Mouse (Mus musculus): ENCODE data around the gene Itgax. TPM values are rescaled to one million over a fixed set of nuclear protein-coding genes. Genes with fewer than 3 reads are reported as not detected.
"Not testable (repeated sequence)": the region's sequence is repeated elsewhere in the genome, so short reads cannot be mapped to it uniquely, and the experiment has no call there.

The Itgax gene
- polyA plus RNA-seq, 1 experiment from 2014 or later: 0.04 TPM

DNA sequence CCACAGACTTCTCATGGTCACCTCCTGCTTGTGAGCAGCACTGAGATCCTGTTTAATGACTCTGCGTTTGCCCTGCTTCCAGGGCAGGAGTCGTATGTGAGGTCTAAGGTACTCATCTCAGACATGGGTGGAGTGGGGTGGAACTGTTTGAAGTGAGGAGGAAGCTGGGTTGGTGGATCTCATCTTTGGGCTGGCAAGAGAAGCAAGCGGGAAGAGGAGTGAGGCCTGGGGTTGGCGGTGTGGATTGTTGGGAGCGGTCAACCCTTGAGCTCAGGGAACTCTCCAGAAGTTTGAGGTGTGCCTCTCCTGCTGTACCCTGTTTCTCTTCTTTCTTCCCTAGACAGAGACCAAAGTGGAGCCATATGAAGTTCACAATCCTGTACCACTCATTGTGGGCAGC is 13.0 kb upstream of the Itgax start:
- no peak overlapping the region for H3K4me3 ChIP-seq
- no peaks in the 10 kb centered on the region for H3K27me3 ChIP-seq
- no peaks in the 10 kb centered on the region for H3K36me3 ChIP-seq (ENCODE audit: poor library complexity, severe bottlenecking)
- ATAC-seq: no peak
- WGBS: 91% methylated on average over 5 of the region's 5 CpGs
- H3K4me2 ChIP-seq: no peak overlapping the region
- H3K27ac ChIP-seq: no peak overlapping the region
- no peaks in the 10 kb centered on the region for H3K9me3 ChIP-seq (replicated peaks)
- H3K9ac ChIP-seq: no peak overlapping the region
- no peaks in the 10 kb centered on the region for H3K4me1 ChIP-seq

DNA sequence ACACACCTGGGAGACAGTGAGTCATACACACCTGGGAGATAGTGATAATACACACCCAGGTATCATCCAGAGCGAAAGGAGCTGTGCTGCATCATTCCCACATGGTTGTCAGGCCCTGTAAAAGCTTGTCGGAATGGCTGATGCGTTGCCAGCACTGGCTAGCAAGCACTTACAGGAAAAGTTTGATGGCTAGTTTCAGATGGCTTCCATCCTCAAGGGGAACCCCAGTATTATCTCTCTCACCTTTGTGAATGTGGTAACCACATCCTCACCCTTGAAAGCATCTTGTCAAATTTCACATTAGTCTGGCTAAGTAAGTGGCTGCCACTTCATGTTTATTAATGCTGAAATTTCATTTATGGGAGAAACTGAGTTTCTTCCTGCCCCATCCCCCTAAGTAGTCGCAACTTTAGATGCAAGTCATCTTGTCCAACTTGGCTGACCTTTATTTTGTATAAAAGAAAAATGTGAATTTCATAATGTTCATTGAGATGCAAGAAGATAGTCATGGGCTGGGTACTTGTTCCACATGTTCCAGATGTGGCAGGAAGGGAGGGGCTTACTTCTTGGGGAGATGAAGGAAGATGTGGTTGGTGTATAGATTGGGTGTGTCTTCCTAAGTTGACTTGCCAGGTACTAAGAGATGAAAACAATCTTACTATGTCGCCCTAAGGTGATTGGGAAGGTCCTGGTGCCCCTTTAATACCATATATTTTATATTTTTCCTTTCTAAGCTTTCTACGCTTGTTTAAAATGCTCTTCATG is 9.4 kb upstream of the Itgax start:
- Histone ChIP-seq H3K4me3 (no peak overlapping the region), H3K36me3 (ENCODE audit: poor library complexity, severe bottlenecking) (no peaks in the 10 kb centered on the region), H3K27ac (no peak overlapping the region), H3K9ac (no peak overlapping the region), H3K4me2 (no peak overlapping the region), H3K4me1 (no peaks in the 10 kb centered on the region), H3K27me3 (no peaks in the 10 kb centered on the region), H3K9me3 (replicated peaks) (no peaks in the 10 kb centered on the region)
- 83% methylated on average over 6 of the region's 6 CpGs for WGBS
- no peak for ATAC-seq

DNA sequence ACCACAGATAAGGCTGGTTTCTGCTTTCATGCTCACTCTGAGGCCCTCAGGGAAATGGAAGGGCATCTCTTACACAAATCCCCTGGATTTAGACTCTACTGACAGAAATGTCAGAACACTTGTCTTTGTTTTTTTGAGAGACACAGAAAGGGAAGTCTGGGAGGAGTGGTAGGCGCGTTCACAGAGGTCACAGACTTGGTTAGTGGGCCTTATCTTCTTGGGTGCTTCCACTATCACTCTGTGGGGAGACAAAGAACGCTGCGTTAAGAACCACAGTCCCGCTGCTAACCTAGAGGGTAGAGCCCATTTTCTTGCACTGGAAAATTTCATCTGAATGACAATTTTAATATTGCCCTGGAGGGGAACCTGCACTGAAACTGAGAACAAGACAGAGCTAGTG is 2.8 kb downstream of the Itgax start:
- H3K4me2 ChIP-seq: no peak overlapping the region
- H3K4me1 ChIP-seq: no peaks in the 10 kb centered on the region
- H3K36me3 ChIP-seq (ENCODE audit: poor library complexity, severe bottlenecking): no peaks in the 10 kb centered on the region
- ATAC-seq: no peak
- H3K27me3 ChIP-seq: no peaks in the 10 kb centered on the region
- no peak overlapping the region for H3K9ac ChIP-seq
- H3K4me3 ChIP-seq: no peak overlapping the region
- H3K9me3 ChIP-seq (replicated peaks): no peaks in the 10 kb centered on the region
- H3K27ac ChIP-seq: no peak overlapping the region
- 91% methylated on average over 5 of the region's 5 CpGs for WGBS

DNA sequence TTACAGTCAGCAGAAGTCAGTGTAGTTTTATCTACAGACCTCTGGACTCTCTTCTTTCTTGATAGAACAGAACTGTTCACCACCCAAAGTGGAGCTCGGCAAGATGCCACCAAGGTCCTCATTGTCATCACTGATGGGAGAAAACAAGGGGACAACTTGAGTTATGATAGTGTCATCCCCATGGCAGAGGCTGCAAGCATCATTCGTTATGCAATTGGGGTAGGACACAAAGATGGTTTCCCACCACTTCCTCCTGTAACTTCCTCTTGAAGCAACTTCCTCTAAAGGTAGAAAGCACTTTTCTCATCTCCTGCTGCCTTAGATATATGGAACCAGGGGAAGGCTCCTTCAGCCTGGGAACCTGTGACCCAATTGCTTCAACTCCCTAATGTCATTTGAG is 4.2 kb downstream of the Itgax start:
- ATAC-seq: no peak

DNA sequence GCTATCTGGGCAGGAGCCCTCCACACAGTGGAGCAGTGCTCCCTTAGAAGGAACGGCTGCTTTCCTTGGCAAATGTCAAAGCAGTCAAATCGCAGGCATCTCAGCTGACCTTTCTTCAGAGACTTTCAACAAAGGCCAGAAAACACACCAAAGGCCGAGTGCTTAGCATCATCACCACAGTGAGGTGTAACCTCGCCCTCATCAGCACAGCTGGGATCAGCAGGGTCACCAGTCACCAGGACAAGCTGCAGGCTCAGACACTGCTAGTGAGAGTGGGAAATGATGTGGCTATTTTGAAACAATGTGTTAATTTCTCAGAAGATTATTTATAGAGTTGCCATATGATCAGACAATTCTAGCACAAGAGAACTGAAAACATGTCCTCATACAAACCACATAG is 7.6 kb downstream of the Itgax start:
- H3K27me3 ChIP-seq: no peaks in the 10 kb centered on the region
- H3K4me1 ChIP-seq: no peaks in the 10 kb centered on the region
- no peak overlapping the region for H3K4me2 ChIP-seq
- H3K36me3 ChIP-seq (ENCODE audit: poor library complexity, severe bottlenecking): no peaks in the 10 kb centered on the region
- ATAC-seq: no peak
- 60% methylated on average over 4 of the region's 4 CpGs for WGBS
- H3K9ac ChIP-seq: no peak overlapping the region
- no peak overlapping the region for H3K27ac ChIP-seq
- H3K4me3 ChIP-seq: no peak overlapping the region
- H3K9me3 ChIP-seq (replicated peaks): no peaks in the 10 kb centered on the region

More for the DNA sequence above, 4.2 kb downstream of the Itgax start:
- no peaks in the 10 kb centered on the region for H3K4me1 ChIP-seq
- H3K36me3 ChIP-seq (ENCODE audit: poor library complexity, severe bottlenecking): no peaks in the 10 kb centered on the region
- WGBS: 90% methylated on average over 2 of the region's 2 CpGs
- no peak overlapping the region for H3K4me3 ChIP-seq
- H3K27ac ChIP-seq: no peak overlapping the region
- no peaks in the 10 kb centered on the region for H3K27me3 ChIP-seq
- H3K9me3 ChIP-seq (replicated peaks): no peaks in the 10 kb centered on the region
- no peak overlapping the region for H3K9ac ChIP-seq
- H3K4me2 ChIP-seq: no peak overlapping the region

DNA sequence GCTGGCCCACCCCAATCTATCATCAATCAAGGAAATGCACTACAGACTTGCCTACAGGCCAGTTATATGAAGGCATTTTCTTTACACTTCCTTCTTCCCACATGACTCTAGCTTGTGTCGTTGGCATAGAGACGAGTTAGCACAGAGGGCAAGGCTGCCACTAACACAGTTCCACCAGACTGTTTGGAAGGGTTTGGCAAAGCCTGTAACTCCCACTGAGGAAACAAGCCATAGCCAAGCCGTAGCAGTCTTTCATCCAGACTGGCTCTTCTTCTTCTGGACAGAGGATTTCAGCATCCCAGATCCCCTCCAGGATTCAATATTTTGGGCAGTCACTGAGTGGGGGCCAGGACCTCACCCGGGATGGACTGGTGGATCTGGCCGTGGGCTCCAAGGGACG is 10.3 kb downstream of the Itgax start:
- WGBS: 96% methylated on average over 6 of the region's 6 CpGs
- H3K9me3 ChIP-seq (replicated peaks): no peaks in the 10 kb centered on the region
- ATAC-seq: no peak
- H3K9ac ChIP-seq: no peak overlapping the region
- H3K4me2 ChIP-seq: no peak overlapping the region
- no peaks in the 10 kb centered on the region for H3K27me3 ChIP-seq
- no peaks in the 10 kb centered on the region for H3K36me3 ChIP-seq (ENCODE audit: poor library complexity, severe bottlenecking)
- no peak overlapping the region for H3K4me3 ChIP-seq
- H3K4me1 ChIP-seq: no peaks in the 10 kb centered on the region
- no peak overlapping the region for H3K27ac ChIP-seq

DNA sequence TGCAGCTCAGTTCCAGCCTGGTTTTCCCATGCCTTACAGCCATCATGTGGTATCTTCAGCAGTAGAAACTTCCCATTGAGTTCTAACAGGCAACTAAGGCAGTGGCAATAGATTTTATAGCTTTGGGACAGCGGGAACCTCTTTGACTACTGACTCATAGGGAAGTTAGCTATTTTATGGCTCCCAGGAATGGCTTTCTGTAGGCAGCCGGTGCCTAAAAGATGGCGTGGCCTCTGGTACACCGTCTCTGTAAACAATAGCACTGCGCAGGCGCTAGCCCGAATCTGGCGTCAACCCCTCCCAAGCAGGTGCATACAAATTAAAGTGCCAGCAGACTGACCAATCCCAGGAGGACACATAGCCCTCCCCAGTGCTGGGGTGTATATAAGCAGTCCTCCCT is 21.6 kb downstream of the Itgax start:
- no peak overlapping the region for H3K4me2 ChIP-seq
- H3K4me3 ChIP-seq: no peak overlapping the region
- no peaks in the 10 kb centered on the region for H3K27me3 ChIP-seq
- no peaks in the 10 kb centered on the region for H3K4me1 ChIP-seq
- H3K9me3 ChIP-seq (replicated peaks): no peaks in the 10 kb centered on the region
- no peak overlapping the region for H3K27ac ChIP-seq
- H3K9ac ChIP-seq: no peak overlapping the region
- H3K36me3 ChIP-seq (ENCODE audit: poor library complexity, severe bottlenecking): no peaks in the 10 kb centered on the region
- 89% methylated on average over 8 of the region's 8 CpGs for WGBS
- no peak for ATAC-seq

DNA sequence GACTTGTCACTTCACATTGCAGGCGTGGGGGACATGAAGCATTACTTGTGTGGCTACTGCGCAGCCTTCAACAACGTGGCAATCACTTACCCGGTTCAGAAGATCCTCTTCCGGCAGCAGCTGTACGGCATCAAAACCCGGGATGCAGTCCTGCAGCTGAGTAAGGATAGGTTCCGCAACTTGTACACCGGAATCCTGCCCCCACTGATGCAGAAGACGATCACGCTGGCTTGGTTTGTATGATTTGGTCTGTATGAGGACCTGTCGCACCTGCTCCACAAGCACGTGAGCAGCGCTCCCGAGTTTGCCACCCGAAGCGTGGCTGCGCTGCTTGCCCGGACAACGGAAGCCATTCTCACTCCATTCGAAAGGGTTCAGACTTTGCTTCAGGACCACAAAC is 24.7 kb downstream of the Itgax start, which contains the start of gene Itgad:
Itgad (plus strand) TSS at position 301 of the 400 bp plus-strand sequence.
- 93% methylated on average over 21 of the region's 21 CpGs for WGBS
- Histone ChIP-seq H3K27ac (no peak within 1 kb of the TSS), H3K4me3 (no peak within 1 kb of the TSS), H3K27me3 (no peaks in the 10 kb centered on the region), H3K9me3 (replicated peaks) (no peaks in the 10 kb centered on the region), H3K36me3 (ENCODE audit: poor library complexity, severe bottlenecking) (no peaks in the 10 kb centered on the region), H3K9ac (no peak within 1 kb of the TSS), H3K4me2 (no peak within 1 kb of the TSS), H3K4me1 (no peaks in the 10 kb centered on the region)
- no peak for ATAC-seq

DNA sequence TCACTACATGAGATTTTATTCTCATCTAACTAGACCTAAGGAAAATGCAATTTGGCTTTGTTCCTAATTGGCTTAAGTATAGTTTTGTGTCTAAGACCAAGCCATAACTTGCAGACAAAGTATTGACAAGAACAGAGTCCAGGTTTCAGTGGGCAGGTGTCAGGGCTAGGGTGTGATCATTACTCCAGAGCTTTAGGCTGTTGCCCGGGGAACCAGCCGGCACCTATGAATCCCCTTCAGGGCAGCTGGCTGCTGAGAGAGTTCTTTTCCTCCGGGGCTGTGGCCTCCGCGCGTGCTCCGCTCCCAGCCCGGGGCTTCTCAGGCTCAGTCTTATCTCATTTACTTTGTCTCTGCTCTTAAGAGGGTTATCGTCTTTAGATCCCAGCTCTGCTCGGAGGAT is 25.6 kb downstream of the Itgax start:
- no peaks in the 10 kb centered on the region for H3K4me1 ChIP-seq
- 55% methylated on average over 10 of the region's 10 CpGs for WGBS
- H3K27ac ChIP-seq: no peak overlapping the region
- H3K4me2 ChIP-seq: no peak overlapping the region
- H3K27me3 ChIP-seq: no peaks in the 10 kb centered on the region
- H3K9ac ChIP-seq: no peak overlapping the region
- no peaks in the 10 kb centered on the region for H3K9me3 ChIP-seq (replicated peaks)
- ATAC-seq: no peak
- no peak overlapping the region for H3K4me3 ChIP-seq
- no peaks in the 10 kb centered on the region for H3K36me3 ChIP-seq (ENCODE audit: poor library complexity, severe bottlenecking)

DNA sequence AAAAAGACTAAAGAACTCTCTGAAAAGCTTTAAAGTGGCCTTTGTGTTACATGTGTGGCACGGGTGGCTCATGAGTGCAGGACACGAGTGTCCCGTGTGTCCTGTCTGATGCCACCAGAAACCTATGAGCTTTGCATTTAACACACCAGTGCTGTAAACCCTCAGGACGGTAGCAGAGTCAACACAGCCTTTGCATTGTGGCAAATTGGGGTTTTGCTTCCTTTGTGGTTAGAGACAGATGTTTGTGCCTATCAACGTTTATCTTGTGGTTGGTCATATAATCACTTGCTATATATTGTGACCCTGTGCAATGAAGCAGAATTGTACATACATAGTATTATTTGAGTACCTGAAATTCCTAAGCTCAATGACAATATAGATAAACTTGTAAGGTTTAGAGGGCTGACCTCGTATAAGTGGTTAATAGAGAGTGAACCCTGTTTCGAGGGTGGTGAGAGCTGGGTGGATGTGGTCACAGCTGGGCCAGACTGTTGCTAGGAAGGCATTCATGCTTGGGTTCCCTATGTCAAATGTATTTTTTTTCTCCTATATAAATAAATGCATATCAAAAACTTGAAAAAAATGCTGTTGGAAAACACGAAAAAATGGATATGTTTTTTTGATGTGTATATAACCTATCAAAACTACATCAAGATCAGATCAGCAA is 29.5 kb downstream of the Itgax start:
- not testable (repeated sequence) for H3K4me1 ChIP-seq; H3K27me3 ChIP-seq; H3K27ac ChIP-seq; H3K9ac ChIP-seq; H3K4me2 ChIP-seq; H3K4me3 ChIP-seq; H3K9me3 ChIP-seq (replicated peaks); H3K36me3 ChIP-seq (ENCODE audit: poor library complexity, severe bottlenecking); ATAC-seq
- WGBS: 83% methylated on average over 8 of the region's 8 CpGs

DNA sequence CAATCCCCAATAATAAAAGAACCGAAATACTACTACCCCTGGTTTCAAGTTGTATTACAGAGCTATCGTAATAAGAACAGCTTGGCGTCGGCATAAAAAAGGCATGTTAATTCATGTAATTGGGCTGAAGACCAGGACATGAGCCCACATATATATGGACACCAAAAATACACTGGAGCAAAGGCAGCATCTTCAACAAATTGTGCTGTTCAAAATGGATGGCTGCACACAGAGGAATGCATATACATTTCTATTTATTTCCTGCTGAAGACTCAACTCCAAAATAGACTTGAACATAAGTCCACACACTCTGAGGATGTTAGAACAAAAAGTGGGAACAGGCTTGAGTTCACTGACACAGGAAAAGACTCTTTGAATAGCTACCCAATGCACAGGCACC is 34.7 kb downstream of the Itgax start:
- WGBS: 100% methylated on average over 4 of the region's 4 CpGs

DNA sequence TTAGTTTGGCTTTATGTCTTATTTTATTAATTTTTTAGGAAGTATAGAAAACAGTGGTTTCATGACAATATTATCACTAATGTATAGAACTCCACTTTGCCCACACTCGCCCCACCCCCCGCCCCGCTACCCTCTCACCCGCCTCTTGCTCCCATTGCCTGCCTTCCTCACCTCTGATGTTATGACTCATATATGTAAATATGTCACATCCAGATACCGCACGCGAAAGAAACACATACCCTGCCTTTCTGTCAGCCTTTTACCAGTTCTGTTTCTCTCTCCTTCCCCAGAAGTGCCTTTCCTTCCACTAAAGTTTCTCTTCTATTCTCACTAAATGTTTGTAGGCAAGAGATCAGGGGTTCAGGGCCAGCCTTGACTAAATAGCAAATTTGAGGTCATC is 37.0 kb downstream of the Itgax start:
- Histone ChIP-seq H3K27me3 (no peaks in the 10 kb centered on the region), H3K36me3 (ENCODE audit: poor library complexity, severe bottlenecking) (no peaks in the 10 kb centered on the region), H3K9ac (no peak overlapping the region), H3K9me3 (replicated peaks) (no peaks in the 10 kb centered on the region), H3K4me3 (no peak overlapping the region), H3K4me1 (no peaks in the 10 kb centered on the region), H3K27ac (no peak overlapping the region), H3K4me2 (no peak overlapping the region)
- no peak for ATAC-seq
- WGBS: 93% methylated on average over 7 of the region's 7 CpGs

More for the DNA sequence above, 34.7 kb downstream of the Itgax start:
- Histone ChIP-seq H3K9ac (no peak overlapping the region), H3K27ac (no peak overlapping the region), H3K9me3 (replicated peaks) (no peaks in the 10 kb centered on the region), H3K27me3 (no peaks in the 10 kb centered on the region), H3K36me3 (ENCODE audit: poor library complexity, severe bottlenecking) (no peaks in the 10 kb centered on the region), H3K4me1 (no peaks in the 10 kb centered on the region), H3K4me2 (no peak overlapping the region), H3K4me3 (no peak overlapping the region)
- ATAC-seq: no peak

DNA sequence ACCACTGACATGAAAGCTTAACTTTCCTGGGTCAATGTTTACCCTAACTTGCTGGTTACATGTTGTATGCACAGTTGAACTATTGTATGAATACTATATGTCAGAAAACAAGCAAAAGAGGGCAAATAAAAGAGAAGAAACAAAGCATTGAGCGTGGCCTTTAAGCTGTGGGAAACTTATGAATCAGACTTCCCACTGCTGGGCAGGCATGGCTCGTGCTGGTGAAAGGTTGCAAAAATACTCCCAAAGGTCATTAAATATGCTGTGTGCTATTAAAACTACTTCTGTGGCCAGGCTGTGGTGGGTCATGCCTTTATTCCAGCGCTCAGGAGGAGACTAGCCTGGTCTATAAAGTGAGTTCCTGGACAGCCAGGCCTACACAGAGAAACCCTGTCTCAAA is 40.6 kb downstream of the Itgax start:
- Histone ChIP-seq H3K4me3 (no peak overlapping the region), H3K9me3 (replicated peaks) (no peaks in the 10 kb centered on the region), H3K4me2 (no peak overlapping the region), H3K27me3 (no peaks in the 10 kb centered on the region), H3K27ac (no peak overlapping the region), H3K9ac (no peak overlapping the region), H3K4me1 (no peaks in the 10 kb centered on the region), H3K36me3 (ENCODE audit: poor library complexity, severe bottlenecking) (no peaks in the 10 kb centered on the region)
- WGBS: 72% methylated on average over 3 of the region's 3 CpGs
- ATAC-seq: no peak
